Mouse (Mus musculus) liver, embryonic 14.5 days (tissue): ENCODE results near the gene Oas1d. TPM values are rescaled to one million over a fixed set of nuclear protein-coding genes. Genes with fewer than 3 reads are reported as not detected.
"Not testable (repeated sequence)": the region's sequence is repeated elsewhere in the genome, so short reads cannot be mapped to it uniquely, and the experiment has no call there.

Experiments
- ATAC-seq: fragments of 200-750 bp; cut with Nextera tagmentation; 2 replicates; pipeline ENCODE4 v1.8.0; 2017; ENCODE audit warnings: moderate number of reproducible peaks, mild to moderate bottlenecking, moderate library complexity; ENCODE audit not compliant: insufficient read depth
- DNase-seq, 3 experiments: peaks; one replicate each; pipeline ENCODE4 v3.0.0-alpha.2; 2012 to 2013; ENCODE audit warnings: low read depth in 3 of 3, low spot score in 3 of 3
- H3K27ac ChIP-seq: fragments of 300-500 bp; sonication (generic); 2 replicates; pipeline ENCODE4 v1.5.1; 2014; ENCODE audit warnings: moderate library complexity, mild to moderate bottlenecking, control low read depth, inconsistent platforms
- H3K27me3 ChIP-seq: fragments of 300-500 bp; sonication (generic); 2 replicates; pipeline ENCODE4 v1.6.1; 2014; ENCODE audit warnings: mild to moderate bottlenecking, low read length, moderate library complexity; ENCODE audit not compliant: control insufficient read depth, insufficient read depth
- H3K36me3 ChIP-seq: fragments of 300-500 bp; sonication (generic); replicated peaks from 2 replicates; pipeline ENCODE4 v1.6.1; 2014; ENCODE audit warnings: low read depth; ENCODE audit not compliant: control insufficient read depth, insufficient read depth
- H3K4me1 ChIP-seq, 2 experiments: fragments of 200-500 bp in 1 of 2; fragments of 300-500 bp in 1 of 2; sonication (generic) in 1 of 2; replicated peaks; 2 replicates each; pipeline ENCODE4 v1.6.1; 2012 to 2014; ENCODE audit warnings: antibody characterized with exemption in 1 of 2, inconsistent platforms in 1 of 2, low read length in 1 of 2; ENCODE audit not compliant: control insufficient read depth in 2 of 2, insufficient read depth in 2 of 2
- H3K4me2 ChIP-seq: fragments of 300-500 bp; sonication (generic); 2 replicates; pipeline ENCODE4 v1.6.1; 2014; ENCODE audit warnings: low read depth, mild to moderate bottlenecking, control low read depth, moderate library complexity
- H3K4me3 ChIP-seq, 2 experiments: fragments of 200-500 bp in 1 of 2; fragments of 300-500 bp in 1 of 2; sonication (generic) in 1 of 2; 2 replicates each; pipeline ENCODE4 v1.5.1; 2012 to 2014; ENCODE audit warnings: low read depth in 2 of 2, low read length in 2 of 2, mild to moderate bottlenecking in 2 of 2, control low read depth in 1 of 2, inconsistent platforms in 1 of 2, moderate library complexity in 1 of 2; ENCODE audit not compliant: insufficient read depth in 1 of 2
- H3K9ac ChIP-seq: fragments of 300-500 bp; sonication (generic); replicated peaks from 2 replicates; pipeline ENCODE4 v1.6.1; 2014; ENCODE audit warnings: mild to moderate bottlenecking, control low read depth, moderate library complexity
- H3K9me3 ChIP-seq: fragments of 300-500 bp; sonication (generic); 2 replicates; pipeline ENCODE4 v1.6.1; 2016; ENCODE audit warnings: low read length, mixed read lengths; ENCODE audit not compliant: control insufficient read depth
- CTCF ChIP-seq: IDR thresholded peaks from 2 replicates; pipeline ENCODE4 v1.5.1; 2016; ENCODE audit warnings: antibody characterized with exemption, low read depth, control low read depth
- EP300 ChIP-seq: IDR thresholded peaks from 2 replicates; pipeline ENCODE4 v1.6.1; 2016; ENCODE audit warnings: antibody characterized with exemption, low read depth
- WGBS: fragments of 180-500 bp; shearing (Covaris S2); extraction: QIAGEN DNeasy Blood & Tissue Kit; methylation state at CpG from one replicate; pipeline ENCODE4 v1.1.7; 2014; ENCODE audit not compliant: insufficient replicate concordance; 5-methylcytosine and 5-hydroxymethylcytosine counted together
- polyA plus RNA-seq, 2 experiments: library from polyadenylated mRNA; depleted of rRNA in 1 of 2; stranded (reverse) in 1 of 2; unstranded in 1 of 2; fragments of >200 nt; fragmentation: Nextera tagmentation in 1 of 2; extraction: Ambion mirVana in 1 of 2; gene quantifications; 2 replicates each; pipeline versions ENCODE4 v1.2.1 to v1.2.3; 2012 to 2014

The Oas1d gene
- polyA plus RNA-seq, 2 experiments: not detected

DNA sequence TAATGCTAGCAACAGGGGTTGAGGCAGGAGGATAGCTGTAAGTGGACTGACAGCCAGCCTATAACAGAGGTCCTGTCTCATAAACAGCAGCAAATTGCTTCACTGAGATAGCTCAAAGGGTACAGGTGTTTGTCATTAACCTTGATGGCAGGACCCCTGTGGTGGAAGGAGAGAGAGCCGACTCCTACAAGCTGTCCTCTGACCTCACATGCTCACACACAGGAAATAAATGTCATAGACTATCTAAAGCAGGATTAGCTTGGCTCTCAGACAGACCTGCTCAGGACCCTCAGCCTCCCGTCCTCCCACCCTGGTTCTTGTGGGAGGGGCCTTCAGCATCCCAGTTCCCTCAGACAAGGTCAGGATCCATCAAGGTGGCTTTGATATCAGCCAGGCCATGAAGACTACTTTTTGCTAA is 22.1 kb upstream of the Oas1d start:
- Histone ChIP-seq H3K27me3 (no peaks in the 10 kb centered on the region), H3K4me3 (no peak overlapping the region), H3K4me1 (no peaks in the 10 kb centered on the region), H3K4me2 (no peak overlapping the region), H3K9me3 (no peaks in the 10 kb centered on the region), H3K36me3 (no peaks in the 10 kb centered on the region), H3K9ac (no peak overlapping the region), H3K27ac (no peak overlapping the region)
- WGBS: 50% methylated on average over 2 of the region's 2 CpGs
- DNase-seq: no peak
- ATAC-seq: no peak
- TF ChIP-seq CTCF: no peak
- TF ChIP-seq EP300: no peak

DNA sequence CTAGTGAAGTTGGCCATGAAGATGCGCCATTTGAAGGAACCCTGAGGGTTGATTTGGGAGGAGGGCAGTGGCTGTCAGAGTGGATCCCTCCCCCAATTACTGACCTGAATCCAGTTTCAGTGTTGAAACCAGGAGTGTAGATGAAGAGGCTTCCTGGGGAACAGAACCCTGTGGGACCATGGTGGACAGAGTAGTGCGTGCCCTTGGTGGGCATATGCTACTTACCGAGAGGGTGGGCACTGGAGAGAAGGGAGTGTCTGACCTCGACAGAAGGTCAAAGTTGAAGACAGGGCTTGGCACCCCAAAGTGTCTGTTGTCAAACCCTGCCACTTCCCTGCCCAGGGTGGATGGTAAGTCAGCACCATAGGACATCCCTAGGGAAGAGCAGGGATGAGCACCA is 20.5 kb upstream of the Oas1d start:
- H3K4me2 ChIP-seq, H3K36me3 ChIP-seq, H3K9me3 ChIP-seq, DNase-seq, H3K4me3 ChIP-seq, H3K4me1 ChIP-seq, ATAC-seq, H3K27ac ChIP-seq, H3K27me3 ChIP-seq, H3K9ac ChIP-seq: not testable (repeated sequence)
- 75% methylated on average over 4 of the region's 4 CpGs for WGBS

DNA sequence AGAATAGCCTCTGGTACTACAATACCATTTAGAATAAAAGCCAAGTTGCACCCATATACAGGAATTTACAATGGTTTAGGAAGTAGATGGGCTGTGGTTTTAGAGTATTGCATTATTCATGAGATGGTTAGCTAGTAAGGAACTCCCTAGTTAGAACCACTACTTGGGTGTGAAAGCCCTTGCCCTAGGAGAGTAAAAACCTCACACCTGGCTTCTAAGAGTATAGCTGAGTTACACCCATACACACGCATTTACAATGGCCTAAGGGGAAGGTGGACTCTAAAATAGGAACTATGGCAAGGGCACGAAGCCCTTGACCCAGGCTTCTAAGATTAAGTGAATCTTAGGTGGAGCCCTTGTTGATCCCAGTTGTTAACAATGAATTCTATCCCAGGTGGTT is 19.6 kb upstream of the Oas1d start:
- DNase-seq, H3K36me3 ChIP-seq, H3K9me3 ChIP-seq, H3K27me3 ChIP-seq, H3K4me2 ChIP-seq, H3K4me1 ChIP-seq, ATAC-seq, H3K9ac ChIP-seq, H3K27ac ChIP-seq, H3K4me3 ChIP-seq: not testable (repeated sequence)
- 38% methylated on average over 2 of the region's 2 CpGs for WGBS

DNA sequence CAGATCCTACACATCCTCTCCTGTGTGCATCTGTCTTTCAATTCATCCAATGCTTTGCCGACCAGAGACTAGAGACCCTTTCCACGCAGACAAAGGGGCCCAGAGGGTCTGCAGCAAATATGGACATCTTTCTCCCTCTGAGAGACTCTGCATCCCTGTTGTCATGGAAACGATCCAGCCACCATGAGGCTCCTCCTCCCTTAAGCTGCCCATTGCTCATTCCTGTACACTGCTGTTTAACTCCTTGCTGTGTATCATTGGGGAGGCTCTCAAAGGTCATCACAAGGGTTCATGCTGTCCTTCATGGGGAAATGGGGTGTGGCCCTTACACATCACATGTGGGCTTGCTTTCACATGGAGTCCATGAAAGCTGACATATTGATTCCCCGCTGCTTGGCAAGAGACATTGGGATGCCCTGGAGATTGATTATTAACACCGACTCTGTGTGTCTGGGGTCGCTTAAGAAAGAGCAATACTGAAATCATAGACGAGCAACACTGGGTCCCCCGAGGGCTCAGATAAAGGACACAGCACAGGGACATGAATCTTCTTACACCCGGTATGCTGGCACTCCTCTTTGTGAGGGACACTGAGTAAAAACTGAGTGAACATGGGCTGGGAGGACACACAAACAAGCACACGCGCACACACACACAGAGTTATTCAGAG is 19.0 kb upstream of the Oas1d start:
- H3K4me2 ChIP-seq: no peak overlapping the region
- TF ChIP-seq CTCF: no peak
- no peak for TF ChIP-seq EP300
- no peak for ATAC-seq

DNA sequence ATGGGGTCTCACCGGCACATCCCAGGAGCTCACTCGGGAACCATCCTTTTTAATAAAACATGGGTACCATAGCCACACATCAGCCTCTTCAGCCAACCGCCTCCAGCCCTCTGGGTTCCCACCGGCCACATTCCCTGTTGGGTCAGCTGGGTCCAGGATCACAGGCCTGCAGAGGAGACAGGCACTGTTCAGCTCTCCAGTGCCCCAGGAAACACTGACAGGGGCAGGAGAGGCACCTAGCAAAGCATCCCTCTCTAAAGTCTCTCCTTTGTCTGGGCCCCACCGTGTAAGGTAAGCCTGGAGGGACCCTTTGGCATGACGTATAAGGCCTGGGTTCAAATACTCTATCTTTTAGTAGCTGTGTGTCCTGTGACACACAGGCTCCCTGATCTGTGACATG is 16.0 kb upstream of the Oas1d start:
- ATAC-seq: no peak
- WGBS: 71% methylated on average over 6 of the region's 6 CpGs

More for the DNA sequence above, 19.0 kb upstream of the Oas1d start:
- no peaks in the 10 kb centered on the region for H3K4me1 ChIP-seq
- H3K27me3 ChIP-seq: no peaks in the 10 kb centered on the region
- H3K27ac ChIP-seq: no peak overlapping the region
- no peak for DNase-seq
- H3K4me3 ChIP-seq: no peak overlapping the region
- 73% methylated on average over 11 of the region's 11 CpGs for WGBS
- no peaks in the 10 kb centered on the region for H3K36me3 ChIP-seq
- no peak overlapping the region for H3K9ac ChIP-seq
- H3K9me3 ChIP-seq: no peaks in the 10 kb centered on the region

More for the DNA sequence above, 16.0 kb upstream of the Oas1d start:
- H3K9me3 ChIP-seq: no peaks in the 10 kb centered on the region
- H3K4me1 ChIP-seq: no peaks in the 10 kb centered on the region
- no peak overlapping the region for H3K4me2 ChIP-seq
- no peak for DNase-seq
- no peak for TF ChIP-seq CTCF
- no peak for TF ChIP-seq EP300
- H3K4me3 ChIP-seq: no peak overlapping the region
- no peaks in the 10 kb centered on the region for H3K36me3 ChIP-seq
- H3K9ac ChIP-seq: no peak overlapping the region
- no peaks in the 10 kb centered on the region for H3K27me3 ChIP-seq
- H3K27ac ChIP-seq: no peak overlapping the region
